Mouse (Mus musculus): Measurements from ENCODE around the gene Rec8. TPM values are rescaled to one million over a fixed set of nuclear protein-coding genes. Genes with fewer than 3 reads are reported as not detected.
A peak's percentile ranks its signal among the peaks of the same experiment; 100 is the strongest.

Gene Rec8
- under 1 TPM; 0.53 to 0.67 TPM for total RNA-seq (2021)

- DNase-seq = peak; percentile 19 to 40
- intact Hi-C loops (cut with DNase I) = no loop called here
Observed at GRCm38 (mm10) chr14:55617822-55618221, at the start of gene Rec8. Rec8 (plus strand) TSS chr14:55618037.

DNA sequence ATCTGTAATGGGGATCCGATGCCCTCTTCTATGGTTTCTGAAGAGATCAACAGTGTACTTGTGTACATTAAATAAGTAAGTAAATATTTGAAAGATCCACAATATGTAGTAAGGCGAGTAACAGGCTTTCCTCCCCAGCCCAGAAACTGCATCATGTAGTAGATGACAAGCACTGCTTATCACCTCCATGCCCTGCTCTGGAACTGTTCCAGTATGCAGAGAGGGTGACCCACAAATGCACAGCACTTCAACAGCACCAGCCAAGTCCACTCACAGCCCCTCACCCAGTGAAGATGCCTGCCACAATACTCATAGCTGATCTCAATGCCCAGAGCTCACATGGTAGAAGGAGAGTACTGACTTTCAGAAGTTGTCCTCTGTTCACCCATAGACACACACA lies 47.2 kb upstream of the Rec8 start:
- intact Hi-C loops (cut with DNase I) = no loop called here

DNA sequence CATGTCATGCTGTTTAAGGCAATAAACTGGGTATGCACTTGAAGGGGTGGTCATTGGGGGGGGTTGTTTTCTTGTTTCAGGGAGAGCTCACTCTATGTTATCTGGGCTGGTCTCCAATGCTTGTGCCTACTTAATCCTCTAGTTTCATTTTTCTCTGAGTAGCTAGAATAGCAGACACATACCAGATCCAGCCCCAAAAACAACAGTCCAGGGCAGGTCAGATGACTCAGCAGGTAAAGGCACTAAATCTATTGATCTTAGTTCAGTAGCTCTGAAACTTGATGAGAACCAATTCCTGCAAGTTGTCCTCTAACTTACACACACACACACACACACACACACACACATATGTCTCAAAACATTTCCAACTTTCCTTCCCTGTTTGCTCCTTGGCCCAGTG lies 46.1 kb upstream of the Rec8 start:
- intact Hi-C loops (cut with DNase I) = no loop called here
- no peak for DNase-seq

More for the DNA sequence above, 47.2 kb upstream of the Rec8 start:
- DNase-seq = no peak

GRCm38 (mm10) chr14:55575302-55575701 lies 42.5 kb upstream of the Rec8 start, which contains the start of gene Fitm1:
Fitm1 (plus strand) TSS chr14:55575617.
- intact Hi-C loops (cut with DNase I) = no loop called here
- peak; percentile 82 to 83 for DNase-seq

DNA sequence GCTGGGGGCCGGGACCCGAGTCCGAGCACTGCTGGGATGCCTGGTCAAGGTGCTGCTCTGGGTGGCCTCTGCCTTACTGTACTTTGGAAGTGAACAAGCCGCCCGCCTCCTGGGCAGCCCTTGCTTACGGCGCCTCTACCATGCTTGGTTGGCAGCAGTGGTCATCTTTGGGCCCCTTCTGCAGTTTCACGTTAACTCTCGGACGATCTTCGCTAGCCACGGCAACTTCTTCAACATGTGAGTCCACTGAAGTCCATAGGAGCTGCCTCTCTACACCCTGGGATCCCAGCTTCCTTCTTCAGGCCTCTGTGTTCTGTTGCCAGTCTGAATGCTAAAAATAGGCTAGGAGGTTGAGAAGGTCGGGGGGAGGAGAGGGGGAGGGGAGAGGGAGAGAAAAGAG lies 42.1 kb upstream of the Rec8 start:
- peak in 1 of 2 experiments; percentile 54 for DNase-seq
- intact Hi-C loops (cut with DNase I) = no loop called here

DNA sequence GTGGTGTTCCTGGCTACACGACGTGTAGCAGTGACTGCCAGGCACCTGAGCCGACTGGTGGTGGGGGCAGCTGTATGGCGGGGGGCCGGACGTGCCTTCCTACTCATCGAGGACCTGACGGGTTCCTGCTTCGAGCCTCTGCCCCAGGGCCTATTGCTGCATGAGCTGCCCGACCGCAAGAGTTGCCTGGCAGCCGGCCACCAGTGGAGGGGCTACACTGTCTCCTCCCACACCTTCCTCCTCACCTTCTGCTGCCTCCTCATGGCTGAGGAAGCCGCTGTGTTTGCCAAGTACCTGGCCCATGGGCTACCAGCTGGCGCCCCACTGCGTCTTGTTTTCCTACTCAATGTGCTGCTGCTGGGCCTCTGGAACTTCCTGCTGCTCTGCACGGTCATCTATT lies 41.5 kb upstream of the Rec8 start:
- intact Hi-C loops (cut with DNase I) = no loop called here
- DNase-seq = peak; percentile 42 to 52

DNA sequence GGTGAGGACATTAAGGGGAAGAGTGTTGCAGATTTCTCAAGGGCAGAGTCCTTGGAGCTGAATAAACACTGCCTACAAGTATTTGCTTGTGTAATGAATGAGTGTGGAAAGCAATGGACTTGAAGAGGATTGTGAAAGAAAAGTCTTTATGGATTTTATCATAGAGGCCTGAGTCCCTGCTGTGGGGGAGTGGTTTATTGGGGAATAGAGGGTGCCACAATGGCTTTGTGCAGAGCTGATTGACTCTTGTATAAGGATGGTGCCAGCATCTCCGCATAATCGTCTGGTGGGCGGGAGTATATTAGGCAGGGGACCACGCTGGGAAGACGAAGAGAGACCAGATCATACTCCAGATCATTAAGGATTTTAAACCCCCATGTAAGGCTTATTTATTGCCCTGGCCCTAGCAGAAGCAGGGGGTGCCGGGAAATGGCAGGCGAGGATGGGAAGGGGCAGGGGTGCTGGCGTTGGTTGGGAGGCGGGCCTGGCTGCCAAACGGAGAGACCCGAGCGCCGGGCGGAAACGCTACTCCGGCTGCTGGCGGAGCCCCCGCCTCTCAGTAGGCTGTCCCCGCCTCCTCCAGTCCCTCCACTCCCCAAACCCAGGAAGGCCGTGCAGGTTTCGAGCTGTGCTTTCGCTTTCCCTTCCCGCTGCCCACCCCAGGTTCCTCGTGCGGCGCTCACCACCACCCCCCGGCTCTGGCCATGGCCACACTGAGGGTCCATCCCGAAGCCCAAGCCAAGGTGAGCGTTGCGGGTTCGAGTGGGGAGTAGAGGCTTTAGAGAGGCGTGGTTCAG lies 39.8 kb upstream of the Rec8 start, which contains the start of gene Psme1:
Gene Psme1 (plus strand): TSS at position 253 of the 797 bp plus-strand sequence.
- intact Hi-C loops (cut with DNase I) = no loop called here

DNA sequence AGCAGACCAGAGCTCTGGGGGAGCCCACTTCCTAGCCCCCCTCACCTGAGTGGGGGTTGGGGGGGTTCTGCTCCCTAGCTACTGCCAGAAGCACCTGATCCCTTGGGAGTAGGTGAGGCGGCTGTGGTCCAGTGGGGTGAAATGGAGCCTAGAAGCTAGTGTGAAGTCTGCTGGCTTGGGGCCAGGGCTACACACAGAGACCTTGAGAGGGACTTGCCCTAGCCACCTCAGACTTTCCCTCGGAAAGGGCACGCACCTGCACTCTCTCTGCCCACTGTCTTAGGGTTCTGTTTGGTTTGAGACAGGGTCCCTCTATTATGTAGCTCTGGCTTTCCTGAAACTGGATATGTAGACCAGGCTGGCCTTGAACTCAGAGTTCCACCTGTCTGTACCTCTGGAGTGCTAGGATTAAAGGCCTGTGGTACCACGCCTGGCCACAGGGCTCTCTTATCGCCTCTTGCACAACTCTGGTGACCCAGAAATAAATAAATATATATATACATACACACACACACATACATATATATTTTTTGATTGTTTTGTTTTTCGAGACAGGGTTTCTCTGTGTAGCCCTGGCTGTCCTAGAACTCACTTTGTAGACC lies 39.1 kb upstream of the Rec8 start:
- intact Hi-C loops (cut with DNase I) = no loop called here
- DNase-seq = peak; percentile 66 to 77

More for the DNA sequence above, 39.8 kb upstream of the Rec8 start, which contains the start of gene Psme1:
- DNase-seq = peak; percentile 81 to 88

DNA sequence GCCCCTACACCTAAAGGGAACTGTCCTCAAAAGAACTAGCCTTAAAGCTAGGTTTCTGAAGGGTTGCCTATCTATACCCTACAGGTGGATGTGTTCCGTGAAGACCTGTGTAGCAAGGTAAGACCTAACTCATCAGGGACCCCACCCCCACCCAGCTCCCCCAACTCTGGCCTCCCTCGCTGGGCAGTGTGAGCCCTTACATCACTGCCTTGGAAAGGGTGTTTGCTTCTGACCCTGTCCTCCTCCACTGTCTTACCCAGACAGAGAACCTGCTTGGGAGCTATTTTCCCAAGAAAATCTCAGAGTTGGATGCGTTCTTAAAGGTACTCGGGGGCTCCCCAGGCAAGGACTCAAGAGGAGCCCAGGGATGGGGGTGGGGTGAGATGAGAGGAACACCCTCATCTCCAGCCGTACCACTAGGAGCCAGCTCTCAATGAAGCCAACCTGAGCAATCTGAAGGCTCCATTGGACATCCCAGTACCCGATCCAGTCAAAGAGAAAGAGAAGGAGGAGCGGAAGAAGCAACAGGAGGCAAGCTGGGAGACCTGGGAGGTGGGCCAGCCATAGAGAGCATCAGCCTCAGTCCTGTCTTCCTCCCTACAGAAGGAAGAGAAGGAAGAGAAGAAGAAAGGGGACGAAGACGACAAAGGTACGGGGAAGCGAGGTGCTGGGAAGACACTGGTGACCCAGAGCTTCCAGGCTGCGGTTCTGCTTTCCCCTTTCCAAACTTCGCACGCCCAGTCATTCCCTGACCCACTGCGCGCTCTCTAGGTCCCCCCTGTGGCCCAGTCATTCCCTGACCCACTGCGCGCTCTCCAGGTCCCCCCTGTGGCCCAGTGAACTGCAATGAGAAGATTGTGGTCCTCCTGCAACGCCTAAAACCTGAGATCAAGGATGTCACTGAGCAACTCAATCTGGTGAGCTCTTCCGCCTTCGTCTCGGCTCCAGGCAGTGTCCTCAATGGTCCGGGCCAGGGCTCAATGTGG lies 38.0 kb upstream of the Rec8 start:
- intact Hi-C loops (cut with DNase I) = no loop called here
- DNase-seq = no peak

DNA sequence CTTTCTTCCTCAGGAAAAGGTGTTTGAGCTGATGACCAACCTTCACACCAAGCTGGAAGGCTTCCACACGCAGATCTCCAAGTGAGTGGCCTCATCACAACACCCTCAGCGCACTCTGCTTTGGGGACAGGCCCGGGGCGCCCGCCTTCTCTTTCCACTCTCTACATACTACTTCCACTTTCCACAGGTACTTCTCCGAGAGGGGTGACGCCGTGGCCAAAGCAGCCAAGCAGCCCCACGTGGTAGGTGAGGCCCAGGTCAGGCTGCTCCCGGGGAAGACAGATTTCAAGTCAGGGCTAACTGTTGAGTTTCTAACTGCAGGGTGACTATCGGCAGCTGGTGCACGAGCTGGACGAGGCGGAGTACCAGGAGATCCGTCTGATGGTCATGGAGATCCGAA lies 37.1 kb upstream of the Rec8 start:
- DNase-seq = no peak
- intact Hi-C loops (cut with DNase I) = no loop called here

- no peak for DNase-seq
- intact Hi-C loops (cut with DNase I) = no loop called here
Observed at GRCm38 (mm10) chr14:55581981-55582681, 35.7 kb upstream of the Rec8 start.

DNA sequence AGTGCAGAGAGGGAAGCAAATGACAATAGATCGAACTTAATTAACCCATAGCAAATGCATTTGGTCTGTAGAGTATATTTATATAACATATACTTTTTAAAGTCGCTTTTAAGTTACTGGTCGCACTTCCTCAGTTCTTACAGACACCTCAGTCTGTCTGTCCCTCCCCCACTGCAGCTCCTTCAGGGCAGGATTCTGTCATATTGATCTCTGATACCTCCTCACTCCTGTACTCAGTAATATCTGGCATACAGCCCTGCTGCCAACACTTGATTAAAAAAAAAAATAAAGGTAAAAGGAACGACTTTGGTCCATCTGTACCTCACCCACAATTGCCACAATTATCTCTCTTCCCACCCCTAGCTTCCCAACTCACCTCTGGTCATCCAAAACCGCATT lies 33.5 kb upstream of the Rec8 start:
- intact Hi-C loops (cut with DNase I) = no loop called here
- no peak for DNase-seq

- intact Hi-C loops (cut with DNase I) = no loop called here
- peak; percentile 86 for DNase-seq
Observed at GRCm38 (mm10) chr14:55584702-55585565, 32.9 kb upstream of the Rec8 start, which contains the start of gene Emc9. Emc9 (minus strand) TSS chr14:55585302.

DNA sequence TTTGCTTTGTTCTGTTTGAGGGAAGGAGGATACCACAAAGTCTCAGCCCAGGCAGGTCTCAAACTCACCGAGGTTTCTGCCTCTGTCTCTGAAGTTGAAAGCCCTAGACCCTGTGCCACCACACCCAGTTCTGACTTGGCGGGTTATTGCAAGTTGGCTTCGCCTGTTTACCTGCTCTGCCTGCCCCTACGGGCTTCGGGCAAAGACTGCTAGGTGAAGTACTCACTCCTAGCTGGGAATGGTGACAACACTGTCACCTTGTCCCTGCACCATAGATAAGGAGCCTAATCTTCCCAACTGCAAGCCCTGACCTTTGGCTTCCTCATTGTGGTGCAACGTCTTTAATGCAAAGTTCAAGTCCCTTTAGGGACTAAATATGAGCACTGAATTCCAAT lies 32.3 kb upstream of the Rec8 start:
- intact Hi-C loops (cut with DNase I) = no loop called here

DNA sequence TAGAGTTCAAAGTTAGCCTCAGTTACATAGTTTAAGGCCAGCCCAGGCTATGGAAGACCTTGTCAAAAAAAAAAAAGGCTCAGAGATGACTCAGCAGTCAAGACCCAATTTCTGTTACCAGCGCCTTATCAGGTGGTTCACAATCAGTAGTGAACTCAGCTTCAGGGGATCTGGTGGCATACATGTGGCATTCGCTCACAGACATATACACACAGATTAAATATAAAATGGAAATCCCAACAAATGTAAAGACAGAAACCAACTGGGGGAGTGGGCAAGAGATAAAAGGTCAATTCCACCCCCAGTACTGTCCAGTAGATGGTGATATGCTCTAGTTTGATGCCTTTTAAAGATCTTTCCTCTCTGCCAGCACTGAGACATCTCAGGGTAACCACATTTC lies 31.7 kb upstream of the Rec8 start:
- intact Hi-C loops (cut with DNase I) = no loop called here
- DNase-seq = no peak

More for the DNA sequence above, 32.3 kb upstream of the Rec8 start:
- DNase-seq = peak in 1 of 2 experiments; percentile 25

DNA sequence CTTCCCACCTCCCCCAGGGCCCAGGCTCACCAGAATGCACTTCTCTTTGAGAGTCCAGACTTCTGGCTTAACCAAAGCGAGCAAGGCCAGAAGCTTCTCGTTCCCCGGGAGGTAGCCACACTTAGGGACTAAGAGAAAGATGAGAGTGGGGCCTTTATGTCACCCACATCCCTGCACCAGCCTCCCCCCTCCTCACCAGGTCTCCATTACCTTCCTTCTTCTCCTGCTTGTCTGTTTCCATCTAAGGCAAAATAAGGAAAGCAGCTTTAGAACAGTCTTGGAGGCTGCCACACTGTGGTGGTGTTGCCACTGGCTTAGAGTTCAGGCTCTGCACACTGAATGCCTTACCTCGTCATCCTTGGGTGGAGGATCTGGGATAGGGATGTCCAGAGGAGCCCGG lies 28.6 kb upstream of the Rec8 start:
- intact Hi-C loops (cut with DNase I) = no loop called here
- no peak for DNase-seq

DNA sequence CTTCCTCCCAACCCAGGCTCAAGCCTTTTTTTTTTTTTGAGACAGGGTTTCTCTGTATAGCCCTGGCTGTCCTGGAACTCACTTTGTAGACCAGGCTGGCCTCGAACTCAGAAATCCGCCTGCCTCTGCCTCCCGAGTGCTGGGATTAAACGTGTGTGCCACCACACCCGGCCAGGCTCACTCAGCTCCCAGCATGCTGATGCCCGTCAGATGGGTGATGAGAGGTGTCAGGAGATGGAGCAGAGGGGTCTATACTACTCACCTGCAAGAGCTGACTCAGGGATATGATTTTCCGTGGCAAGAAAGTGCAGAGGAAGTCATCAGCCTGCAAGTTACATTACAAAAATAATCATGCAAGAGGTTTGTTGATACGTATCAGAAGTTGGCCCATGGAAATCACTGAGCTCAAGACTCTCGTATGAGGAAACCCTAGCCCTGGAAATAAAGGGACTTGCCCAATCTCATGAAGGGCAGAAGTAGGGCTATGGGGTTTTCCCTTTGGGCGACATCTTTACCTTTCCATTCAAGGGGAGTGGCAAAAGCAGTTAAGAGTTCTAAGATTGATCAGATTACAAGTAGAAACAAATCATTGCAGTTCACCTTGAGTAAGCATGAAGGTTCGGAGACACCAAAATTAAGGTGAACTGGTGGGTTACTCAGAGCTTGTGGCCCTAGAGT lies 27.9 kb upstream of the Rec8 start:
- intact Hi-C loops (cut with DNase I) = no loop called here
- no peak for DNase-seq

GRCm38 (mm10) chr14:55590748-55591330 lies 27.0 kb upstream of the Rec8 start, which contains the start of gene Psme2:
Psme2 (minus strand) TSS chr14:55591113.
- intact Hi-C loops (cut with DNase I) = no loop called here
- DNase-seq = peak; percentile 96 to 97
